Mouse (Mus musculus): ENCODE data around the gene Fkbp10.

GRCm38 (mm10) chr11:100378446-100378845, 37.1 kb upstream of the Fkbp10 start:
- TF ChIP-seq CTCF (IDR thresholded peaks at IDR 0.05; ENCODE audit: low read depth): no peak
- no peak for TF ChIP-seq EP300 (optimal IDR thresholded peaks at IDR 0.05)

Measured in stomach, postnatal 0 days (tissue).